Mouse (Mus musculus) right cerebral cortex, adult 18-20 months (tissue): ENCODE results near the gene Zfp26.
A peak's percentile ranks its signal among the peaks of the same experiment; 100 is the strongest.

Experiments used
- DNase-seq: peaks from one replicate; pipeline ENCODE4 v3.0.0; 2022; ENCODE audit warnings: mixed read lengths

The Zfp26 gene

DNA sequence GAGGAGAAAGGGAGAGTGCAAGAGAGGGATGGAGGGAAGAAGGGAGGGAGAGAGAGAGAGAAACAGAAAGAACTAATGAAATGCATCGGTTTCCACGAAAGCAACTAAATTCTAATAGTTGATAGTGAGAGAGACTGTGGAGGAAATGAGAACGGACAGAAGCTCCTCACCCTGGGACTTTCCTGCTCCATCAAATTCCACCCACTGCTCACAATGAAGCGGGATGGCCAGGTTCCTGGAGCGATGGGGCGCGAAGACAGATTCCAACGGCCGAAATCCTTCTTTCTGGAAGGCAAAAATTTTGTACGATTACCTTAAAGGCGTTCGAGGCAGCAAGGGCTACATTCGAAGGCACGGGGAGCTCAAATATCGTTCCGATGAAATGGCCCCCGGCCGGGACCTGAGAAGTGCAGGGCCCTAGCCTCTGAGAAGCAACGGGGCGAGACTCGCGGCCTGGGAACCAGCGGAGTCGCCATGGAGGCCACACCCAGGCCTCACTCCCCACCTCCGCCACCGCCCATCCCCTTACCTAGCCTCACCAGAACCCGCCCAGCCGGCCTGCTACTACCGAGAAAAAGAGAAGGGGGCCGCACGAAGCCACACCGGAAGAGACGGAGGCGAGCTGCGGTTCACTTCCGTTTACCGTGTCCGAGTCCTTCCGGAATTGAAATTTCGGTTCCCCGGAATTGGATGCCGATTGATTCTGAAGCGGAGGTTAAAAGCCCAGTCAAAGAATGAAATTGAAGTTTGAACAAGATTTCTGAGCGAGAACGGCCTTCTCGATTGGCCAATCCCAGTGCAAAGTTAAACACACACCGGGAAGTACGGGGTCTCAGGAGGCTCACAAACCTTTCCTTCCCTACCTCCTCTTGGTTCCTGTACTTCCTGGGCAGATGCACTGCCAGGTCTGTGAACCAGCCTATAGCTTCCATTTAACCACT, at the start of gene Zfp26:
Zfp26 (minus strand) TSS at position 786 of the 941 bp plus-strand sequence.
- peak; percentile 87 for DNase-seq

DNA sequence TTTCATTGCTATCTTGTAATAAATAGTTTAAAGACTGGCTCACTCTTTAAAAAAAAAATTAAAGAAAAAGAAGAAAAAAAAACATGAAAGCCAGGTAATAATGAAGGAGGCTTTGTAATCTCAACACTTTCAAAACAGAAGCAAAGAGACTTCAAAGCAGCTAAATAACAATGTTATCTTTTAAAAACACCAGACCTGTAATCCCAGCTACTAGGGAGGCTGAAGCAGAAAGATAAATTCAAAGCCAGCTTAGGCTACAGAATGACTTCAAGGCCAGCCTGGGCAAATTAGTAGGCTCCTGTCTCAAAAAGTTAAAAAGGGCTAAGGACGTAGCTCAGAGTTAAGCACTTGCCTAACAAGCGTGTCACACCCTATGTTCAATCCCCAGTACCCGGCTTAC, 49.7 kb upstream of the Zfp26 start:
- no peak for DNase-seq

DNA sequence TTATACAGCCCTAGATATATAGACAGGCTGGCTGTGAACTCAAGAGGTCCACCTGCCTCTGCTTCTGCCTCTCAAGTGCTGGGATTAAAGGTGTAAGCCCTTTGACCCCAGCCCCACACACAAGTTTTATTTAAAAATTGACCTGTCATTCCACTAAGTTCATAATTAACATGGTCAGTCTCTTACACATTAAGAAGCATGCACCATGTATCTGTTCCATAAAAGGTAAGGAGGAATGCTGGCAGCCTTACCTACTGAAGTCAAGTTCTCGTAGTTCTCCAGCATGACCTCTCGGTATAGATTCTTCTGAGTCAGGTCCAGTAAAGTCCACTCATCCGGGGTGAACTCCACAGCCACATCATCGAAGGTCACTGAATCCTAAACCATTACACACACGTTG, 44.8 kb upstream of the Zfp26 start:
- DNase-seq, result no peak

DNA sequence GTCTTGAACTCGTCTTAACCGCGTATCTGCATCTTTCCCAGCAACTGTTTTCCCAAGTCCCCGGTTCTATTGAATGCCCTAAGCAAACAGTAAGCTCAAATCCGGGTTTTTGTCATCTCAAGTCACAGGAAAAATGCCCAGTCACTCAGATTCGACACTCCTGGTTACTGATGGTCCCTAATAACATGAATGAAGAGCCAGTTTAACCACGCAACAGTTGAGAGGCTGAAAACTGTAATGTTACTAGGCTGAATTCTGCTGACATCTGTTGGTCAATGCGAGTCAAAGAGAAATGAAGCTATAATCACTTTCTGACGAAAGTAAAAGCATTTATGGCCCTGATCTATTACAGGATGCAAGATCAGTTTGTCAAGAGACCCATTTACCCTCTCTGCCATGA, 33.3 kb upstream of the Zfp26 start:
- peak; percentile 4 for DNase-seq

DNA sequence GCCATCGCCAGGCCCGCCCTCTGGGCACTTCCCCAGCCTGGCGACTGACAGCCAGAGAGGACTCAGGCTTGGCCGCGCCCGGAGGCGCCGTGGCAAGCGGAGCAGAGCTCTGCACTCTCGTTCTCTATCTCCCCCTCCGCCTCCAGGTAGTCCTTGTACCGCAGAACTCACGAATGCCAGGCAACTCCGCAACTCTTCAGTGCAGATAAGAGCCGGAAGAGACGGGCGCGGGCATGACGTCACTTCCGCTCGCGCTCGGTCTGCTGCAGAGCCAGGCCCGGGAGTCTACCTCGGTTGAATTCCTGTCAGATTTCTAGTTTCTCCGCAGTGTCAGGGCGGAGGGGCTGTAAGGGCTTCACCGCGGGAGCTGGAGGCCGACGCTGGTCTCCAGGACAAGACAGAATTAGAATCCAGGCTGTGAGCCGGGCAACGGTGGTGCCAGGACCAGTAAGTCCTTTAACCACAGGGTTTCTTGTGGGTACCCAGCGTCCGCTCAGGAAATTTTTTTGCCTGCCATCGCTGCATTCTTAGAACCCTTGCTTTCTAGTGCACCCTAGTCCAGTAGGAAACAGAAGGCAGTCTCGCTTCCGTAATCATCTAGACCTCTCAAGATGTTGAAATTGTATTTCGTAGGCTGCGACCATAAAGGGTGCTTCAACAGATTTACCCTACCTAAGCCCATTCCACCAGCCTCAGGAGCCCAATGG, 32.7 kb upstream of the Zfp26 start, which contains the start of gene Zfp426:
Zfp426 (minus strand) TSS at position 220 of the 707 bp plus-strand sequence.
- DNase-seq, result peak; percentile 92

DNA sequence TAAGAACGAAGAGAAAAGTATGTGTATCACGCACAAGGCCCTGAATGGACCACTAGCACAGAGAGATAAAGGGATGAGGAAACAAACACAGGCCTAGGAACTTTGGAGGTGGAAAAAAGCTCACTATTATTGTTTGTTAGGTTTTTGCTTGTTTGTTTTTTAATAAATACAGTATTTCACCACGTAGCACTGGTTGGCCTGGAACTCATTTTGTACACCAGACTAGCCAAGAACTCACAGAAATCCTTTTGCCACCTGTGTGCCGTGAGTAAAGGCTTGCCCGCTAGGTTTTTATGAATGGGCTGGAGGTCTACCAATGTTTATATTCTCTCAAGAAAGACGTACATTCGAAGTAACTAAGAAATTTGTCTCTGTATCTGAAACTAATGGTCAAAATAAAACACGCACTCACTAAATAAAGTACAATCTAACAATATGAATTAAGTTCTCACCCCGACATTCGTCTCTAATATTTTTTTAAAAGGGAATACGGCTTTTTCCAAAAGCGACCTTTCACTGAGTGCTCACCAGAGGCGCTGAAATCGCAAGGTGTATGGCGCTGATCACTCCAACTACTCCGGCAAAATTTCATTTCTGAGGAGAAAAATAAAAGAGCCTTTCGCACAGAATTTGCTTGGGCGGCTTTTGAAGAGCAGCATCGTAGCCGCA, 32.0 kb upstream of the Zfp26 start:
- DNase-seq, result no peak

DNA sequence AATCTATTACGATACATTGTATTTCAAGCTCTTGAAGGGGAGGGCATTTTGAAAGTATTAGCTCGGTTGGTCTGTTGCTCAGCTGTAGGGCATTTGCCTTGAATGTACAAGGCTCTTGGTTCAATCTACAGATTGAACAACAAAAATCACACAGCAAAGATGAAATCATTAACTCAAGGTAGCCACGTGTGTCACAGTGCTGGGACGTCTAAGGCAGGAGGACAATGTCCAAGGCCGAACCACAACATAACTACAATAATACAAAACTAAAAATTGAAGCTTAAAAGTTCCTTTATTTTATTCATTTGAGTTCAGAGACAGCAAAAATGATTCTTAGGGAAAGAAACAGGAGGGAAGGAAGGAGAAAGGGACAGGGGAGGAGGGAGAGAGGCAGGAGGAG, 29.6 kb upstream of the Zfp26 start:
- no peak for DNase-seq

DNA sequence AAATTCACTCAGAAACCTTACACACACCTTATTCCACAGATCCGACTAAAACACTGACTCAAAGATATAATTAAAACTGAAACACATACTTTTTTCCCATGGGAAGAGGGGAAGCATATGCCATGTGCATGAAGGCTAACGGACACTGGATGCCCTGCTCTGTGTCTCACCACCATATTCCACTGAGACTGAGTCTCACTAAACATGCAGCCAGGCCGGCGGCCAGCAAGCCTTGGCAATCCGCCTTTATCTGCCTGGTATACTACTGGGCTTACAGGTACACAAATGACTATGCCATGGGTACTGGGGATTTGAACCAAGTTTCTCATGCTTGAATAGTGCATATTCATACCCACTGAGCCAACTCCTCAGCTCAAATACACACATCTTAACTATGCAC, 19.4 kb upstream of the Zfp26 start:
- no peak for DNase-seq

DNA sequence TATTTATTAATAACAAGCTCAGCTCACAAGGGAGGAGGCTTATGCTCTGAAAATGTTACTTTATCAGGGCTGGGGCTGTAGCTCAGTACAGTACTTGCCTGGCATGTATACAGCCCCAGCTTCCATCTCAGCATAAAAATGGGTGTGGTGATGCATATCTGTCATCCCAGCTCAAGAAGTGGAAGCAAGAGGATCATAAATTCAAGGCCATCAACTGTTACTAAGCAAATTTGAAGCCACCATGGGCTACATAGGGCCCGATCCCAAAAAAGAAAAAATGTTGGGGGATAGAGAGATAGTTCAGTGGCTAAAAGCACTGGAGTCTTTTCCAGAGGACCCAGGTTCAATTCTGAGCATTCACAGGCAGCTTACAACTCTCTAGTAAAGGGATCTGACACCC, 16.7 kb upstream of the Zfp26 start:
- no peak for DNase-seq

DNA sequence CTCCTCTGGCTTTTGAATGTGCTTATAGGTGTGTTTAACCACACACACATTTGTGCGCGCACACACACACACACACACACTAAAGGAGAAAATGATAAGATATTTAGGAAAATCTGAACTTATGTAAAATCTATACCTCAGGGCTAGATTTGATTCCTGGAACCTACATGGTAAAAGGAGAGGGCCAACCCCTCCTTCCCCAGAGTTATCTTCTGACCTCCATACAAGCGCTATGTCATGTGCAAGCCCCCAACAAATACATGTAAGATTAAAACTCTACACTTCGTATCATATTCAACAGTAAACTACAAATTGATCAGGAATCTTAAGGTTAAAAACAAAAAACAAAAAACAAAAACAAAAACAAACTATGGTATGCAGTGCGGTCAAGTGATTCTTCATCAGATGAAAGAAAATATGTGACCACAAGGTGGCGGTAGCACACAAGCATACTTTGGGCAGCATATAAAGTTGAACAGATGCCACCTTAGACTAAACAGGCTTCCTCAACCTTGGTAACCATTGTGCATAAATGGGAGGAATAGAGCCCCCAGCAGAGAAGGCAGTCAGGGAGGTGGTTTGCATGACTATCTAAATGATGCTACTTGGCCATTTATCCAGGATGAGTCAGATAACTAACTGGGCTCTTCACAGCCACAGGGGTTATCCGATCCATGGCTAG, 6.9 kb upstream of the Zfp26 start:
- DNase-seq, result peak; percentile 35

DNA sequence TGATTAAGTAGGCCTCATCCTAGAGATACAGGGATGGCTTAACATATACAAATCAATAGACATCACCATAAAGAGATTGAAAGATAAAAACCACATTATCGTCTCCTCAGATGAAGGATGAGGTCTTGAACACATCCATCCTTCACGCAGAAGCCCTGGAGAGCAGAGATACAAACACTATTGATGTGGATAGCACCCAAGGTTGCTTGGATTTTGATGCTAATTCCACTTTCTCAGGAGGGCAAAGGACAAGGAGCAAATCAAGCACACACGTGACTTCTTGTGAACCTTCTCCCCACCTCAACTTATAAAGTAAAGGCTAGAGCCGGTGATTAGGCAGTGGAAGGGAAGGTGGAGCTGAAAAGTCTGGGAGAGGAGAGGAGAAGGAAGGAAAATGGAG, 6.3 kb downstream of the Zfp26 start:
- DNase-seq, result no peak

DNA sequence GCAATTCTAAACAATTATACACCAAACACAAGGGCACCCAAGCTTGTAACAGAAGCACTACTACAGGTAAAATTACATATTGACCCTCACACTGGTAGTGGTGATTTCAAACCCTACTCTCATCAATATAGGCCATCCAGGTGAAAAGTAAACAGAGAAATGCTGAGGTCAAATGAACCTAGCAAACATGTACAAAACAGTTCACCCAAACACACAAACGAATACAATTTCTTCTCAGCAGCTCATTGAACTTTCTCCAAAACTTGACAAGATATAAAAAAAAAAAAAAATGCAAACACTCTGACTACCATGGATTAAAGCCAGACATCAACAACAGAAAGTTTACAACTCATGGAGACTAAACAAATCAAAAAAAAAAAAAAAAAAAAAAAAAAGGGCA, 8.5 kb downstream of the Zfp26 start:
- no peak for DNase-seq

DNA sequence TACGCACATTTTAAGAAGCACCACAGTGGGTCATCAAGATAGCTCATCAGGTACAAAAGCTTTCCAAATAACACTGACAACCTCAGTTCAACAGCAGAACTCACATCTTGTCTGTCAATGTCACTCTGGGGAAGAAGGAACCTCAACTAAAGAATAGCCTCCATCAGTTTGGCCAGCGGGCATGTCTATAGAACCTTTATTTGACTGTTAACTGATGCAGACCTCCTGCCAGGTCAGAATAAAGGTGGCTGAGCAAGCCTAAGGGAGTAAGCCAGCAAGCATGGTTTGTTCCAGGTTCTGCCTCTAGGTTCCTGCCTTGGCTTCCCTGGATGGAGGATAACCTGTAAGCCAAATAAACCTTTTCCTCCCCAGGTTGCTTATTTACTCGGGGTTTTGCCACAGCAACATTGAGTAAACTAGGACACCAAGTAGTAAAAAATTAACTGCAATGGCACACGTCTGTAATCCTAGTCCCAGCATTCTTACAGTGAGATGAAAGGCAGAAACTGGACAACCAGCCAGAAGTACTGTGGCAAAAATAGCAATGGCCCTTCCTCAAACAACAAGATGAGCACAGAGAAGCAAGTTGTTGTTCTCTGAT, 16.7 kb downstream of the Zfp26 start:
- DNase-seq, result no peak

DNA sequence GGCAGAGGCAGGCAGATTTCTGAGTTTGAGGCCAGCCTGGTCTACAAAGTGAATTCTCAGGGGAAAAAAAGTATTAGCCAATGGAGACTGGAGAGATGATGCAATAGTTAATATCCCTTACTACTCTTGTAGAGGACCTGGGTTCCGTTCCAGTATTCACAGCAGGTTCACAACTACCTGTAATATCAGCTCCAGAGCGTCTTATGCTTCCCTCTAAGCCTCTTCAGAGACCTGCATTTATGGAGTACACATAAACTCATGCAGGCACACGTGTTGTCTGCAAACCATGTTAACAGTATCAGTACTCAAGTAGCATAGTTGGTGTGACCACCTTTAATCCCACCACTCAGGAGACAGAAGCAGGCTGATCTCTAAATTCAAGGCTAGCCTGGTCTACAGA, 30.0 kb downstream of the Zfp26 start:
- DNase-seq, result no peak

DNA sequence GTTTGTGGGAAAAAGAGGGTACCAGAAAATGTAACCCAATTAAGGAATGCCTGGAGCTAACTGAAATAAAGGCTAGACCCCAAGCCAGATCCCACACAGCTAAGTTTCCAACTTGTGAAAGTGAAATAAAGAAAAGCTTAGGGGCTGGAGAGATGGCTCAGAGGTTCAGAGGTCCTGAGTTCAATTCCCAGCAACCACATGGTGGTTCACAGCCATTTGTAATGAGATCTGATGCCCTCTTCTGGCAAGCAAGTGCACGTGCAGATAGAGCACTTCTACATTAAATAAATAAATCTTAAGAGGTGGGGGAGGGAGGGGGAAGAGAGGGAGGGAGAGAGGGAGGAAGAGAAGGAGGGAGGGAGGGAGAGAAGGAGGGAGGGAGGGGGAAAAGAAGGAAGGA, 48.5 kb downstream of the Zfp26 start:
- DNase-seq, result no peak

DNA sequence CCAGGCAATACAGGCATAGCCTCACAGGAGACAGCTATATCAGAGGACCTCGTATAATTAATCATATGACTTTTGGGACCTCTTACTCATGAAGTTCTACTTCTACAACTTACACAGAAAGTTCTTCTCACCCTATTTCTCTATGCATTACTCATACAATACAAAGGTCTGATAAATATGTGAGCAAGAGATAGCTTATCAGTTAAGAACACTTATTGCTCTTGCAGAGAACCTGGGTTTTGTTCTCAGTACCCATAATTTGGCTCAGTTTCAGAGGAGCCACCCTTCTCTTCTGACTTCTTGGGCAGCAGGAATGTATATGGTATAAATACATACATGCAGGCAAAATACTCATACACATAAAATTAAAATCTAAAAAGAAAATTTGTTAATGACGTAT, 50.6 kb downstream of the Zfp26 start:
- no peak for DNase-seq

DNA sequence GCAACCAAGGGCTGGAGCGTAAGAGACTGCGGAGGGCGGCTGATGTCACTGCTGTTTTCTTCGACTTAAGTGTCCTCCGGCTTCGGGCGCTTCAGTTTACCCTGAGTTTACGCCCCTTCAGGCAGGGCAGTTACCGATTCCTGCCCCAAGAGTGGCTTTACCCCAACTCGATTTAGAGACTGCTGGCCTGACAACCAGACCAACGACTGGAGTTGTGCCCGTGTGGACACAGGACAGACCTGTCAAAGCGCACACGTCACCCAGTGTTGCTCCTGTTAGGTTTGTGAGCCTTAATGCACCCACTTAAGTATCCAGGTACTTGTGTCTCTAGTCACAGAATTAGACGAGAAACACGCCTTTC, 74.6 kb downstream of the Zfp26 start:
- no peak for DNase-seq

DNA sequence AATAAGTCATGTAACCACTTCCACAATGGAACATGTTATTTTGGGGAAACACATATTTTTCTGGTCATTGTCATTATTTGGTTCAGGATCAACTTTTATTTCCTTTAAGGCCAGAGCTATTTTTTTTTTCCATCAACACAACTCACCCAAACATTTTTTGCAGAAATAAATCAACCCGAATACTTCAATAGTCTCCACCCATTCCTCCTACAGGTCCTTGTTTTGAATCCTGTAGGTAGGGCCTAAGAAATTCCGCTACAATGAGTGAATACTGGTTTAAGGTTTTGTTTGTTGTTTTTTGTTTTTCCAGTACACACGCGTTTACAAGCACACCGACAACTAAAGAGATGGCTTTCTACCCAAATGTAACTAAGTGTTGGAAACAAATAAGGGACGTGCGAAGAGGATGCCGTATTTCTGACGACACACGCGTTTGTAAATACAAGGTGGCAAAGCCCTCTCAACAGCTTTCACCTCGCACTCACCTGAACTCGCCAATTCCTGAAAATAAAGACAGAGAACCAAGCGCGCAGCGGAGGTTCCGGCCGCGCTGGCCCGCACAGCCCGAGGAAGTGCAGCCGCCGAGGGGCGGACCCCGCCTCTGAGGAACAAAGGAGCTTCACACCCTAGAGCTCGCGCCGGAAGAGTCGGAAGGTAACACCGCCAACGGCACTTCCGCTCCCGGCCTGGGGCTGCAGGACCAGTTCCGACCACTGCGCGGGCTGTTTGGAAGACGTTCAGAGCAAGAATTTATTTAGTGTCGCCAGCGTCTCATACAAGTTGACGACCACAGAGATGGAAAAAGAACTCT, 75.2 kb downstream of the Zfp26 start, which contains the start of gene Zfp560:
Zfp560 (minus strand) TSS at position 646 of the 811 bp plus-strand sequence.
- peak; percentile 88 for DNase-seq

DNA sequence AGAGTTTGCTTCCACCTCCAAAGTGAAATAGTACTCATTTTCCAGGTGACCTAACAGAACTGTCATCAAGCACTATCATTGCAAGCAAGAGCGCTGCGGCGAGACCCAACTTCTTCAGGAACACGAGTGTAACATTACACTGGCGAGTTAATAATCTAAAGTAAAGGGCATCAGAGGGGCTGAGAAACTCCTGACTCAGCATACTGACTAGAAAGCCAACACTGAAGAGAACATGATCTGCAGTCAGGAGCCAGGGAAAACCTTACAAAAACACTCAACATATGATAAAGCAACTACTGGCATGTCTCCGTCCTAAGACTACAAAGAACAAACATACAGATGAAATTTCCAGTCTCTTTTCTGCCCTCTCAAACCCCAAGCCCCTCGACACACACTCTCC, 76.3 kb downstream of the Zfp26 start:
- no peak for DNase-seq
